Mouse (Mus musculus) kidney, adult 2 months (tissue): ENCODE results near the gene Prkaca.

Experiments used
- CTCF ChIP-seq: fragments of 200-500 bp; conservative IDR thresholded peaks from 2 replicates; pipeline ENCODE4 v1.5.1; 2011; ENCODE audit warnings: low read depth, mild to moderate bottlenecking, control low read depth, low read length, moderate library complexity, mixed read lengths; ENCODE audit not compliant: insufficient read depth, insufficient read length
- POLR2A ChIP-seq: fragments of 200-500 bp; IDR thresholded peaks from one replicate; pipeline ENCODE4 v1.6.1; 2011; ENCODE audit warnings: low read depth, low read length, control low read depth

GRCm38 (mm10) chr8:84039050-84039449 is 66.3 kb downstream of the Prkaca start:
- TF ChIP-seq CTCF: peak; percentile 78
- no peak for TF ChIP-seq POLR2A
